Mouse (Mus musculus): ENCODE measurements at regions not wholly inside any gene's neighbourhood (a gene's known extent, or its start where the extent isn't known, plus 50 kb on each side); places are given as distances from the start of the nearest gene placed in this dataset.

DNA sequence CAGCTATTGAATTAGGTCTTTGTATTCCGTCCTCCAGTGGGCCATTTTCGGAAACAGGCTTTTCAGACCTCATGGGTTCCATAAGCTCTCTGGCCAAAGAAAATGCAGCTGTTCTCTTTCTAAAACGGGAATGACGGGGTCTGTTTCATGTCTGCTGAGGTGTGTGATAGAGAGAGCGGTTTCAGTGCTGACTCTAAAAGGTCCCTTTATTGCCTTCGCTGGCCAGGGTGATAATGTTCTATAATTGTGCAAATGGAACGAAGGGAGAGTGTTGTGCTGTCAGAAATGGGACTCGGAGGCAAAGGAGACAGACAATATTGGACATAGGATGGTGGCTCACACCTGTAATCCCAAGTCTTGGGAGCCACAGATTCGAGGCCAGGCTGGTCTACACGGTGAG lies 53.5 kb upstream of the Osbpl8 start:
- no peaks in the 10 kb centered on the region for H3K36me3 ChIP-seq (ENCODE audit: insufficient read depth, low read length)
- no peak overlapping the region for H3K27ac ChIP-seq (ENCODE audit: low read length)
- TF ChIP-seq CTCF (IDR thresholded peaks at IDR 0.05) (no peak), EP300 (IDR thresholded peaks at IDR 0.05) (no peak)
- no peak for ATAC-seq
- no peaks in the 10 kb centered on the region for H3K27me3 ChIP-seq (replicated peaks; ENCODE audit: insufficient read depth, low read length)
- no peak overlapping the region for H3K4me2 ChIP-seq (replicated peaks; ENCODE audit: low read depth, low read length)
- no peaks in the 10 kb centered on the region for H3K4me1 ChIP-seq (ENCODE audit: insufficient read depth, low read depth, low read length)
- no peak for DNase-seq (ENCODE audit: low spot score)
- H3K4me3 ChIP-seq (ENCODE audit: low read depth, low read length): no peak overlapping the region
- 81% methylated on average over 10 of the region's 10 CpGs for WGBS
- no peak overlapping the region for H3K9ac ChIP-seq (replicated peaks; ENCODE audit: low read depth)
- no peaks in the 10 kb centered on the region for H3K9me3 ChIP-seq (ENCODE audit: low read length)

GRCm38 (mm10) chr10:111108658-111109633 lies 55.6 kb upstream of the Osbpl8 start:
- 44% methylated on average over 24 of the region's 24 CpGs for WGBS
- peak; percentile 75 for DNase-seq (ENCODE audit: low spot score)
- H3K27ac ChIP-seq (ENCODE audit: low read length): no peak overlapping the region
- TF ChIP-seq CTCF (IDR thresholded peaks at IDR 0.05) (peak; percentile 78), EP300 (IDR thresholded peaks at IDR 0.05) (no peak)
- ATAC-seq: no peak
- H3K27me3 ChIP-seq (replicated peaks; ENCODE audit: insufficient read depth, low read length): no peaks in the 10 kb centered on the region
- H3K4me3 ChIP-seq (ENCODE audit: low read depth, low read length): no peak overlapping the region
- H3K4me2 ChIP-seq (replicated peaks; ENCODE audit: low read depth, low read length): no peak overlapping the region
- no peaks in the 10 kb centered on the region for H3K36me3 ChIP-seq (ENCODE audit: insufficient read depth, low read length)
- no peak overlapping the region for H3K9ac ChIP-seq (replicated peaks; ENCODE audit: low read depth)
- H3K9me3 ChIP-seq (ENCODE audit: low read length): no peaks in the 10 kb centered on the region
- H3K4me1 ChIP-seq (ENCODE audit: insufficient read depth, low read depth, low read length): no peaks in the 10 kb centered on the region

DNA sequence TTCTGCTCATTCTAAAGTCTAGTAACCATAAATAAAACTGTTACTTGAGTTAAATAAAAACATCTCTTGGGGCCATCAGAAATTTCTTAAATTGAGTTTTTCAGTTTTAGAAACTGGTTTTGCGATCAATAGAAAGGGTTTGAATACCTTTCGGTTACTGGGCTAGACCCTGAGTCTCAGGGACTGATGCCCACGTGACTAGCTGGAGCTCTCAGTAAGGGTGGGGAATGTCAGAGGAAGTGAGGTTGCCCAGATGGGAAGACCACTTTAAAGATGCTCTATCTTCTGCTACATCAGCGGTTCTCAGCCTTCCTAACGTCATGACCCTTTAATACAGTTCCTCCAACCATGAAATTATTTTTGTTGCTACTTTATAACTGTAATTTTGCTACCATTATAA lies 56.7 kb upstream of the Osbpl8 start:
- no peak for ATAC-seq
- TF ChIP-seq CTCF (IDR thresholded peaks at IDR 0.05): no peak
- no peak for TF ChIP-seq EP300 (IDR thresholded peaks at IDR 0.05)
- WGBS: 80% methylated on average over 5 of the region's 5 CpGs
- Histone ChIP-seq H3K4me3 (ENCODE audit: low read depth, low read length) (no peak overlapping the region), H3K36me3 (ENCODE audit: insufficient read depth, low read length) (no peaks in the 10 kb centered on the region), H3K27me3 (replicated peaks; ENCODE audit: insufficient read depth, low read length) (no peaks in the 10 kb centered on the region), H3K4me2 (replicated peaks; ENCODE audit: low read depth, low read length) (no peak overlapping the region), H3K9me3 (ENCODE audit: low read length) (no peaks in the 10 kb centered on the region), H3K9ac (replicated peaks; ENCODE audit: low read depth) (no peak overlapping the region), H3K27ac (ENCODE audit: low read length) (no peak overlapping the region), H3K4me1 (ENCODE audit: insufficient read depth, low read depth, low read length) (no peaks in the 10 kb centered on the region)
- no peak for DNase-seq (ENCODE audit: low spot score)

DNA sequence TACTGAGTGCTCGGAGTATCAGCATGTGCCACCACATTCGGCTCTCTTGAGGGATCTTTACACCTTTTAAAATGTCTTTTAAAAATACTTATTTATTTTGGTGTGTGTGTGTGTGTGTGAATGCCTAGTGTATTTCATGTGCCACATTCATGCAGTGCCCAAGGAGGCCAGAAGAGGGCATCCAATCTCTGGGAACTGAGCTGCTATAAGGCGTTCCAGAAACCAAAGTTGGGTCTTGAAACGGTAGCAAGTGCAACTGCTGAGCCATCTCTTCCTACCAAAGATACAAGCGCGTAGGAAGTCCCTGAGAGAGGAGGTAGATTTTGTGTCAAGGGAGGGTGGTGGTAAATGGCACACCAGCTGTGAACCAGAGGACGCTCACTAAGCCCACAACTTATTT lies 57.2 kb upstream of the Osbpl8 start:
- no peak overlapping the region for H3K27ac ChIP-seq (ENCODE audit: low read length)
- no peak overlapping the region for H3K4me2 ChIP-seq (replicated peaks; ENCODE audit: low read depth, low read length)
- ATAC-seq: no peak
- WGBS: 66% methylated on average over 7 of the region's 7 CpGs
- no peak for TF ChIP-seq EP300 (IDR thresholded peaks at IDR 0.05)
- peak; percentile 74 for TF ChIP-seq CTCF (IDR thresholded peaks at IDR 0.05)
- DNase-seq (ENCODE audit: low spot score): peak; percentile 41
- H3K27me3 ChIP-seq (replicated peaks; ENCODE audit: insufficient read depth, low read length): no peaks in the 10 kb centered on the region
- H3K9ac ChIP-seq (replicated peaks; ENCODE audit: low read depth): no peak overlapping the region
- no peaks in the 10 kb centered on the region for H3K4me1 ChIP-seq (ENCODE audit: insufficient read depth, low read depth, low read length)
- H3K9me3 ChIP-seq (ENCODE audit: low read length): no peaks in the 10 kb centered on the region
- no peak overlapping the region for H3K4me3 ChIP-seq (ENCODE audit: low read depth, low read length)
- no peaks in the 10 kb centered on the region for H3K36me3 ChIP-seq (ENCODE audit: insufficient read depth, low read length)

DNA sequence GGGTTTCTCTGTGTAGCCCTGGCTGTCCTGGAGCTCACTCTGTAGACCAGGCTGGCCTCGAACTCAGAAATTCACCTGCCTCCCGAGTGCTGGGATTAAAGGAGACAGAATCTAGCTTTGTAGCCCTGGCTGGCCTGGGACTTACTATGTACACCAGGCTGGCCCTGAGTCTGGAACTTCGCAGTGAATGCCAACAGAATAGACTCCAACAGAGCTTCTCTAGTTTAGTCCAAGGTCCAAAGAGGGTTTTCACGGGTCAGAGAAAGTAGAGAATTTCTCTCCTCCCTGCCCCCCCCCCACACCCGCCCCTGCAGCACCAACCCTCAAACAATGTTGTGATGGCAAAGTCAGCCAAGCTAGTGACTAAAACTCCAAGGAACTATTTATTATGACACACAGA lies 58.1 kb upstream of the Osbpl8 start:
- Histone ChIP-seq H3K27ac (ENCODE audit: low read length) (no peak overlapping the region), H3K36me3 (ENCODE audit: insufficient read depth, low read length) (no peaks in the 10 kb centered on the region), H3K4me2 (replicated peaks; ENCODE audit: low read depth, low read length) (no peak overlapping the region), H3K9ac (replicated peaks; ENCODE audit: low read depth) (no peak overlapping the region), H3K4me1 (ENCODE audit: insufficient read depth, low read depth, low read length) (no peaks in the 10 kb centered on the region), H3K9me3 (ENCODE audit: low read length) (no peaks in the 10 kb centered on the region), H3K27me3 (replicated peaks; ENCODE audit: insufficient read depth, low read length) (no peaks in the 10 kb centered on the region), H3K4me3 (ENCODE audit: low read depth, low read length) (no peak overlapping the region)
- DNase-seq (ENCODE audit: low spot score) (no peak), ATAC-seq (no peak)
- no peak for TF ChIP-seq CTCF (IDR thresholded peaks at IDR 0.05)
- no peak for TF ChIP-seq EP300 (IDR thresholded peaks at IDR 0.05)
- whole genome bisulfite sequencing: 87% methylated on average over 5 of the region's 5 CpGs

- TF ChIP-seq EP300 (IDR thresholded peaks at IDR 0.05): no peak
- no peak for TF ChIP-seq CTCF (IDR thresholded peaks at IDR 0.05)
- DNase-seq (ENCODE audit: low spot score): no peak
- Histone ChIP-seq H3K4me1 (ENCODE audit: insufficient read depth, low read depth, low read length) (no peaks in the 10 kb centered on the region), H3K4me3 (ENCODE audit: low read depth, low read length) (no peak overlapping the region), H3K4me2 (replicated peaks; ENCODE audit: low read depth, low read length) (no peak overlapping the region), H3K27me3 (replicated peaks; ENCODE audit: insufficient read depth, low read length) (no peaks in the 10 kb centered on the region), H3K9ac (replicated peaks; ENCODE audit: low read depth) (no peak overlapping the region), H3K9me3 (ENCODE audit: low read length) (no peaks in the 10 kb centered on the region), H3K36me3 (ENCODE audit: insufficient read depth, low read length) (no peaks in the 10 kb centered on the region), H3K27ac (ENCODE audit: low read length) (no peak overlapping the region)
- ATAC-seq: no peak
- 86% methylated on average over 5 of the region's 5 CpGs for WGBS
Measured at GRCm38 (mm10) chr10:111105662-111106061, 58.9 kb upstream of the Osbpl8 start.
